In genomic region chr2:157979241-157979640, GRCm38 (mm10) we compare ENCODE assay signal across 24 mouse cellular contexts.
"Had no signal": no experiment of that assay in that cellular context is flagged by ENCODE, and none has a peak within 500 bp of the region (broad histone marks: within the 10 kb centered on the region; RNA-seq: fewer than 3 reads in every experiment).

No protein-coding gene starts in this region.

- DNase-seq: cerebellum, adult 2 months; cerebellum, adult 8-10 months; cerebellum, adult 9-10 months; cerebellum, postnatal 25 days; cerebellum, postnatal 36 days; embryo, embryonic 11 days; forebrain, postnatal 0 days; gastrocnemius, adult 2 months; gastrocnemius, postnatal 10 days; gastrocnemius, postnatal 14 days; gastrocnemius, postnatal 25 days; gastrocnemius, postnatal 36 days; heart, adult 11 months; heart, adult 18-20 months; heart, adult 2 months had no signal

- H3K4me3 ChIP-seq: embryonic facial prominence, embryonic 10.5 days; embryonic facial prominence, embryonic 12.5 days; embryonic facial prominence, embryonic 13.5 days; embryonic facial prominence, embryonic 15.5 days; erythroblast, embryonic 14.5 days; forebrain, embryonic 10.5 days; forebrain, embryonic 12.5 days; forebrain, embryonic 13.5 days; forebrain, embryonic 15.5 days; gastrocnemius, adult 2 months; heart, adult 2 months had no signal

- H3K27ac ChIP-seq: embryonic facial prominence, embryonic 10.5 days; embryonic facial prominence, embryonic 12.5 days; embryonic facial prominence, embryonic 13.5 days; embryonic facial prominence, embryonic 15.5 days; forebrain, embryonic 10.5 days; forebrain, embryonic 12.5 days; forebrain, embryonic 13.5 days; forebrain, embryonic 15.5 days; gastrocnemius, adult 2 months; heart, adult 2 months had no signal
